Mouse (Mus musculus) midbrain, embryonic 14.5 days (tissue): ENCODE measurements around the gene Guf1. TPM values are rescaled to one million over a fixed set of nuclear protein-coding genes. Genes with fewer than 3 reads are reported as not detected.
A peak's percentile ranks its signal among the peaks of the same experiment; 100 is the strongest.

ENCODE experiments used
- ATAC-seq: fragments of 200-750 bp; cut with Nextera tagmentation; 2 replicates; pipeline ENCODE4 v1.8.0; 2017; ENCODE audit warnings: moderate number of reproducible peaks, moderate library complexity; ENCODE audit not compliant: low FRiP score, low TSS enrichment
- DNase-seq: peaks from one replicate; pipeline ENCODE4 v3.0.0-alpha.2; 2015
- H3K27ac ChIP-seq: fragments of 300-500 bp; sonication (generic); replicated peaks from 2 replicates; pipeline ENCODE4 v1.5.1; 2014; ENCODE audit warnings: mild to moderate bottlenecking, low read depth, low read length, moderate library complexity
- H3K27me3 ChIP-seq: fragments of 300-500 bp; sonication (generic); 2 replicates; pipeline ENCODE4 v1.6.1; 2014; ENCODE audit warnings: low read length, control low read depth, mixed read lengths; ENCODE audit not compliant: control insufficient read depth, insufficient read depth
- H3K36me3 ChIP-seq: fragments of 300-500 bp; sonication (generic); 2 replicates; pipeline ENCODE4 v1.6.1; 2014; ENCODE audit warnings: low read length, control low read depth; ENCODE audit not compliant: control insufficient read depth, insufficient read depth
- H3K4me1 ChIP-seq: fragments of 300-500 bp; sonication (generic); 2 replicates; pipeline ENCODE4 v1.6.1; 2014; ENCODE audit warnings: mild to moderate bottlenecking, antibody characterized with exemption, low read length, control low read depth; ENCODE audit not compliant: control insufficient read depth, insufficient read depth
- H3K4me2 ChIP-seq: fragments of 300-500 bp; sonication (generic); 2 replicates; pipeline ENCODE4 v1.6.1; 2014; ENCODE audit warnings: mild to moderate bottlenecking, low read length, moderate library complexity
- H3K4me3 ChIP-seq: fragments of 300-500 bp; sonication (generic); replicated peaks from 2 replicates; pipeline ENCODE4 v1.5.1; 2014; ENCODE audit warnings: low read depth, low read length
- H3K9ac ChIP-seq: fragments of 300-500 bp; sonication (generic); replicated peaks from 2 replicates; pipeline ENCODE4 v1.6.1; 2014; ENCODE audit warnings: mild to moderate bottlenecking, low read length, moderate library complexity
- H3K9me3 ChIP-seq: fragments of 300-500 bp; sonication (generic); 2 replicates; pipeline ENCODE4 v1.6.1; 2016; ENCODE audit warnings: low read length, control low read depth, mixed read lengths; ENCODE audit not compliant: control insufficient read depth
- WGBS: fragments of 180-500 bp; shearing (Covaris S2); extraction: QIAGEN DNeasy Blood & Tissue Kit; methylation state at CpG from one replicate; pipeline ENCODE4 v1.1.7; 2014; 5-methylcytosine and 5-hydroxymethylcytosine counted together
- polyA plus RNA-seq: library from polyadenylated mRNA; unstranded; fragments of >200 nt; fragmentation: Nextera tagmentation; extraction: Ambion mirVana; gene quantifications from 2 replicates; pipeline ENCODE4 v1.2.1, GENCODE M21; 2014

The Guf1 gene
- 46.7 and 53.8 TPM in 2 replicates for polyA plus RNA-seq

- Histone ChIP-seq H3K36me3 (peaks cover 10% of the 10 kb centered on the region), H3K9ac (peak within 1 kb of the TSS; percentile 98), H3K9me3 (no peaks in the 10 kb centered on the region), H3K4me1 (0 out of 2 replicates have a peak, but pooled peaks cover 8% of the 10 kb centered on the region), H3K4me2 (peak within 1 kb of the TSS; percentile 74), H3K27me3 (no peaks in the 10 kb centered on the region), H3K4me3 (peak within 1 kb of the TSS; percentile 95), H3K27ac (peak within 1 kb of the TSS; percentile 94)
- ATAC-seq (peak; percentile 94), DNase-seq (peak; percentile 96)
- under 1% methylated on average over 72 of the region's 72 CpGs for WGBS
These were observed at the start of gene Guf1 for GRCm38 (mm10) chr5:69556628-69557403. Guf1 (plus strand) TSS chr5:69556923.

- WGBS, result 90% methylated on average over 3 of the region's 3 CpGs
These were observed 49.7 kb upstream of the Guf1 start for GRCm38 (mm10) chr5:69507045-69507444.

GRCm38 (mm10) chr5:69511631-69512030 lies 45.1 kb upstream of the Guf1 start:
- Histone ChIP-seq H3K27ac (no peak overlapping the region), H3K4me2 (no peak overlapping the region), H3K9me3 (no peaks in the 10 kb centered on the region), H3K36me3 (no peaks in the 10 kb centered on the region), H3K4me3 (no peak overlapping the region), H3K9ac (no peak overlapping the region), H3K4me1 (no peaks in the 10 kb centered on the region), H3K27me3 (no peaks in the 10 kb centered on the region)
- DNase-seq, result no peak
- ATAC-seq, result no peak
- WGBS, result 67% methylated on average over 3 of the region's 3 CpGs

More at GRCm38 (mm10) chr5:69507045-69507444, 49.7 kb upstream of the Guf1 start:
- H3K9me3 ChIP-seq, result no peaks in the 10 kb centered on the region
- no peak overlapping the region for H3K27ac ChIP-seq
- ATAC-seq (no peak), DNase-seq (no peak)
- no peak overlapping the region for H3K9ac ChIP-seq
- H3K4me2 ChIP-seq, result no peak overlapping the region
- H3K4me3 ChIP-seq, result no peak overlapping the region
- H3K36me3 ChIP-seq, result no peaks in the 10 kb centered on the region
- no peaks in the 10 kb centered on the region for H3K27me3 ChIP-seq
- no peaks in the 10 kb centered on the region for H3K4me1 ChIP-seq

GRCm38 (mm10) chr5:69512203-69512602 lies 44.5 kb upstream of the Guf1 start:
- Histone ChIP-seq H3K9ac (no peak overlapping the region), H3K4me3 (no peak overlapping the region), H3K27me3 (no peaks in the 10 kb centered on the region), H3K4me2 (no peak overlapping the region), H3K9me3 (no peaks in the 10 kb centered on the region), H3K27ac (no peak overlapping the region), H3K36me3 (no peaks in the 10 kb centered on the region), H3K4me1 (no peaks in the 10 kb centered on the region)
- no peak for ATAC-seq
- no peak for DNase-seq
- WGBS, result 82% methylated on average over 4 of the region's 4 CpGs

- peak; percentile 89 for DNase-seq
- Histone ChIP-seq H3K9me3 (no peaks in the 10 kb centered on the region), H3K4me2 (no peak overlapping the region), H3K4me1 (no peaks in the 10 kb centered on the region), H3K9ac (no peak overlapping the region), H3K36me3 (no peaks in the 10 kb centered on the region), H3K27me3 (no peaks in the 10 kb centered on the region), H3K27ac (no peak overlapping the region), H3K4me3 (no peak overlapping the region)
- ATAC-seq, result peak; percentile 74; the same call in 1 of the 2 replicates
- 37% methylated on average over 7 of the region's 7 CpGs for WGBS
These were observed 36.0 kb upstream of the Guf1 start for GRCm38 (mm10) chr5:69520661-69521278.

- DNase-seq, result no peak
- no peak overlapping the region for H3K4me3 ChIP-seq
- no peaks in the 10 kb centered on the region for H3K27me3 ChIP-seq
- H3K4me2 ChIP-seq, result no peak overlapping the region
- WGBS, result 78% methylated on average over 5 of the region's 5 CpGs
- no peak overlapping the region for H3K27ac ChIP-seq
- no peaks in the 10 kb centered on the region for H3K9me3 ChIP-seq
- H3K36me3 ChIP-seq, result no peaks in the 10 kb centered on the region
- H3K4me1 ChIP-seq, result no peaks in the 10 kb centered on the region
- no peak overlapping the region for H3K9ac ChIP-seq
- ATAC-seq, result no peak
These were observed 34.7 kb upstream of the Guf1 start for GRCm38 (mm10) chr5:69522064-69522463.

- ATAC-seq (no peak), DNase-seq (peak; percentile 19)
These were observed 32.8 kb upstream of the Guf1 start for GRCm38 (mm10) chr5:69523944-69524343.

GRCm38 (mm10) chr5:69541680-69542079 lies 15.0 kb upstream of the Guf1 start:
- no peak for DNase-seq
- H3K4me1 ChIP-seq, result no peaks in the 10 kb centered on the region
- no peak overlapping the region for H3K9ac ChIP-seq
- H3K4me2 ChIP-seq, result no peak overlapping the region
- H3K27me3 ChIP-seq, result no peaks in the 10 kb centered on the region
- H3K36me3 ChIP-seq, result no peaks in the 10 kb centered on the region
- H3K4me3 ChIP-seq, result no peak overlapping the region
- no peaks in the 10 kb centered on the region for H3K9me3 ChIP-seq
- no peak overlapping the region for H3K27ac ChIP-seq
- no peak for ATAC-seq
- WGBS, result 83% methylated on average over 1 of the region's 1 CpGs

More at GRCm38 (mm10) chr5:69523944-69524343, 32.8 kb upstream of the Guf1 start:
- Histone ChIP-seq H3K36me3 (no peaks in the 10 kb centered on the region), H3K9ac (no peak overlapping the region), H3K4me2 (no peak overlapping the region), H3K4me3 (no peak overlapping the region), H3K4me1 (no peaks in the 10 kb centered on the region), H3K27ac (no peak overlapping the region), H3K9me3 (no peaks in the 10 kb centered on the region), H3K27me3 (no peaks in the 10 kb centered on the region)

GRCm38 (mm10) chr5:69542489-69542888 lies 14.2 kb upstream of the Guf1 start, which contains the start of gene Yipf7:
Yipf7 (minus strand) TSS chr5:69542648.
- Histone ChIP-seq H3K9me3 (no peaks in the 10 kb centered on the region), H3K9ac (no peak within 1 kb of the TSS), H3K4me3 (no peak within 1 kb of the TSS), H3K4me1 (no peaks in the 10 kb centered on the region), H3K27ac (no peak within 1 kb of the TSS), H3K36me3 (no peaks in the 10 kb centered on the region), H3K4me2 (no peak within 1 kb of the TSS), H3K27me3 (no peaks in the 10 kb centered on the region)
- DNase-seq (no peak), ATAC-seq (no peak)
- 81% methylated on average over 4 of the region's 4 CpGs for WGBS
